Mouse (Mus musculus): ENCODE measurements around the gene Babam1. TPM values are rescaled to one million over a fixed set of nuclear protein-coding genes. Genes with fewer than 3 reads are reported as not detected.
"Not testable (repeated sequence)": the region's sequence is repeated elsewhere in the genome, so short reads cannot be mapped to it uniquely, and the experiment has no call there.

Gene Babam1
- total RNA-seq, 4 experiments from 2014 or later = 68.5 to 73.4 (median 70.8) TPM

GRCm38 (mm10) chr8:71405401-71406098 is 8.9 kb downstream of the Babam1 start, which contains the start of gene Ankle1:
TSS of gene Ankle1 (plus strand) at chr8:71406010.
- DNase-seq (ENCODE audit: low spot score in 2 of 2) = peak; percentile 93 to 96

GRCm38 (mm10) chr8:71406099-71407015 is 9.7 kb downstream of the Babam1 start:
- DNase-seq (ENCODE audit: low spot score in 2 of 2) = peak in 1 of 2 experiments; percentile 42

GRCm38 (mm10) chr8:71407441-71407840 is 10.8 kb downstream of the Babam1 start:
- no peak for DNase-seq (ENCODE audit: low spot score in 2 of 2)

- peak in 1 of 2 experiments; percentile 2 for DNase-seq (ENCODE audit: low spot score in 2 of 2)
Measured at GRCm38 (mm10) chr8:71408231-71408630, 11.6 kb downstream of the Babam1 start.

- DNase-seq (ENCODE audit: low spot score in 2 of 2) = no peak
Measured at GRCm38 (mm10) chr8:71411535-71412273, 15.0 kb downstream of the Babam1 start.

- no peak for DNase-seq (ENCODE audit: low spot score in 2 of 2)
Measured at GRCm38 (mm10) chr8:71422121-71422520, 25.5 kb downstream of the Babam1 start.

GRCm38 (mm10) chr8:71432935-71433334 is 36.3 kb downstream of the Babam1 start:
- DNase-seq (ENCODE audit: low spot score in 2 of 2) = not testable (repeated sequence)

GRCm38 (mm10) chr8:71437041-71437440 is 40.4 kb downstream of the Babam1 start:
- DNase-seq (ENCODE audit: low spot score in 2 of 2) = no peak

GRCm38 (mm10) chr8:71441404-71441803 is 44.7 kb downstream of the Babam1 start:
- DNase-seq (ENCODE audit: low spot score in 2 of 2) = no peak

- no peak for DNase-seq (ENCODE audit: low spot score in 2 of 2)
Measured at GRCm38 (mm10) chr8:71445096-71445495, 48.4 kb downstream of the Babam1 start.

GRCm38 (mm10) chr8:71451337-71451736 is 54.7 kb downstream of the Babam1 start:
- DNase-seq (ENCODE audit: low spot score in 2 of 2) = no peak

GRCm38 (mm10) chr8:71451777-71452176 is 55.1 kb downstream of the Babam1 start:
- DNase-seq (ENCODE audit: low spot score in 2 of 2) = no peak

- no peak for DNase-seq (ENCODE audit: low spot score in 2 of 2)
Measured at GRCm38 (mm10) chr8:71452669-71453068, 56.0 kb downstream of the Babam1 start.

Other genes with a start within 250 kb of the Babam1 start
- 1 to 10 TPM; 6.2 to 8.6 (median 7.8) TPM for gene Myo9b, start 124.1 kb upstream of the Babam1 start, total RNA-seq (2022)
- 1 to 10 TPM; 2.4 to 5.5 (median 4.0) TPM for gene Haus8, start 123.9 kb upstream of the Babam1 start, total RNA-seq (2022)
- 100 to 1,000 TPM in 2 of 4 experiments, 10 to 100 TPM in 2; 90.5 to 106 (median 100) TPM for gene Use1, start 30.0 kb upstream of the Babam1 start, total RNA-seq (2022)
- 1 to 10 TPM; 5.0 to 6.0 (median 5.8) TPM for gene Ocel1, start 25.6 kb upstream of the Babam1 start, total RNA-seq (2022)
- gene Nr2f6, start 14.9 kb upstream of the Babam1 start, total RNA-seq (2022) = 10 to 100 TPM; 19.9 to 23.3 (median 20.9) TPM
- gene Ushbp1, start 1.1 kb upstream of the Babam1 start, total RNA-seq (2022) = 1 to 10 TPM; 3.5 to 6.3 (median 4.5) TPM
- not detected for gene Ankle1, start 9.1 kb downstream of the Babam1 start, total RNA-seq (2022)
- 10 to 100 TPM; 22.3 to 28.9 (median 26.3) TPM for gene Abhd8, start 66.8 kb downstream of the Babam1 start, total RNA-seq (2022)
- gene Mrpl34, start 68.1 kb downstream of the Babam1 start, total RNA-seq (2022) = 10 to 100 TPM; 63.4 to 72.1 (median 68.8) TPM
- 10 to 100 TPM; 24.5 to 31.8 (median 26.5) TPM for gene Dda1, start 72.3 kb downstream of the Babam1 start, total RNA-seq (2022)
- gene Ano8, start 89.1 kb downstream of the Babam1 start, total RNA-seq (2022) = 10 to 100 TPM; 15.4 to 16.5 (median 15.9) TPM
- gene Gtpbp3, start 91.2 kb downstream of the Babam1 start, total RNA-seq (2022) = 10 to 100 TPM in 3 of 4 experiments, 1 to 10 TPM in 1; 9.5 to 11.2 (median 10.5) TPM
- gene Plvap, start 114.9 kb downstream of the Babam1 start, total RNA-seq (2022) = 1 to 10 TPM; 6.6 to 9.5 (median 8.2) TPM
- not detected for gene Ccdc194, start 128.8 kb downstream of the Babam1 start, total RNA-seq (2022)
- gene Bst2, start 140.6 kb downstream of the Babam1 start, total RNA-seq (2022) = 1 to 10 TPM; 4.7 to 9.2 (median 7.6) TPM
- 10 to 100 TPM; 17.7 to 28.7 (median 23.4) TPM for gene Mvb12a, start 146.1 kb downstream of the Babam1 start, total RNA-seq (2022)
- gene Tmem221, start 162.0 kb downstream of the Babam1 start, total RNA-seq (2022) = not detected
- gene Nxnl1, start 169.7 kb downstream of the Babam1 start, total RNA-seq (2022) = under 1 TPM in 2 of 4 experiments, not detected in 2; 0.09 to 0.13 TPM
- gene Slc27a1, start 172.0 kb downstream of the Babam1 start, total RNA-seq (2022) = 10 to 100 TPM; 70.7 to 88.1 (median 80.5) TPM
- gene Pgls, start 195.3 kb downstream of the Babam1 start, total RNA-seq (2022) = 10 to 100 TPM; 19.3 to 22.8 (median 21.2) TPM
- under 1 TPM; 0.27 to 0.63 (median 0.40) TPM for gene Fam129c, start 200.8 kb downstream of the Babam1 start, total RNA-seq (2022)
- gene Colgalt1, start 214.1 kb downstream of the Babam1 start, total RNA-seq (2022) = 10 to 100 TPM; 36.6 to 45.2 (median 38.1) TPM

All from gastrocnemius, adult 8-10 months (tissue).